Mouse (Mus musculus) lung, embryonic 14.5 days (tissue): Measurements from ENCODE around the gene Ocel1. TPM values are rescaled to one million over a fixed set of nuclear protein-coding genes. Genes with fewer than 3 reads are reported as not detected.

Experiments
- ATAC-seq: fragments of 200-750 bp; cut with Nextera tagmentation; 2 replicates; pipeline ENCODE4 v1.8.0; 2017; ENCODE audit warnings: mild to moderate bottlenecking, moderate TSS enrichment, moderate library complexity; ENCODE audit not compliant: insufficient read depth
- DNase-seq: peaks from one replicate; pipeline ENCODE4 v3.0.0-alpha.2; 2015
- H3K27ac ChIP-seq: fragments of 300-500 bp; sonication (generic); 2 replicates; pipeline ENCODE4 v1.5.1; 2014; ENCODE audit warnings: low read depth, mild to moderate bottlenecking, moderate library complexity
- H3K27me3 ChIP-seq: fragments of 300-500 bp; sonication (generic); 2 replicates; pipeline ENCODE4 v1.6.1; 2014; ENCODE audit warnings: low read length, control low read depth; ENCODE audit not compliant: insufficient read depth
- H3K36me3 ChIP-seq: fragments of 300-500 bp; sonication (generic); 2 replicates; pipeline ENCODE4 v1.6.1; 2014; ENCODE audit warnings: control low read depth; ENCODE audit not compliant: insufficient read depth
- H3K4me1 ChIP-seq: fragments of 300-500 bp; sonication (generic); 2 replicates; pipeline ENCODE4 v1.6.1; 2014; ENCODE audit warnings: antibody characterized with exemption, control low read depth; ENCODE audit not compliant: insufficient read depth
- H3K4me2 ChIP-seq: fragments of 300-500 bp; sonication (generic); 2 replicates; pipeline ENCODE4 v1.6.1; 2014; ENCODE audit warnings: mild to moderate bottlenecking
- H3K4me3 ChIP-seq: fragments of 300-500 bp; sonication (generic); 2 replicates; pipeline ENCODE4 v1.5.1; 2014; ENCODE audit warnings: low read depth, low read length
- H3K9ac ChIP-seq: fragments of 300-500 bp; sonication (generic); 2 replicates; pipeline ENCODE4 v1.6.1; 2014
- H3K9me3 ChIP-seq: fragments of 300-500 bp; sonication (generic); 2 replicates; pipeline ENCODE4 v1.6.1; 2016; ENCODE audit warnings: low read depth, low read length, control low read depth
- CTCF ChIP-seq: IDR thresholded peaks from 2 replicates; pipeline ENCODE4 v1.5.1; 2016; ENCODE audit warnings: antibody characterized with exemption, low read depth
- WGBS: fragments of 180-500 bp; shearing (Covaris S2); extraction: QIAGEN DNeasy Blood & Tissue Kit; methylation state at CpG from one replicate; pipeline ENCODE4 v1.1.7; 2014; 5-methylcytosine and 5-hydroxymethylcytosine counted together
- polyA plus RNA-seq: library from polyadenylated mRNA; unstranded; fragments of >200 nt; fragmentation: Nextera tagmentation; extraction: Ambion mirVana; gene quantifications from 2 replicates; pipeline ENCODE4 v1.2.1, GENCODE M21; 2014

The Ocel1 gene
- polyA plus RNA-seq, 1 experiment from 2014 or later: 5.0 TPM

- H3K4me2 ChIP-seq: no peak overlapping the region
- no peak for ATAC-seq
- H3K9ac ChIP-seq: no peak overlapping the region
- H3K4me1 ChIP-seq: no peaks in the 10 kb centered on the region
- H3K4me3 ChIP-seq: no peak overlapping the region
- no peaks in the 10 kb centered on the region for H3K27me3 ChIP-seq
- H3K36me3 ChIP-seq: peaks cover 93% of the 10 kb centered on the region
- no peaks in the 10 kb centered on the region for H3K9me3 ChIP-seq
- H3K27ac ChIP-seq: no peak overlapping the region
- no peak for DNase-seq
- no peak for TF ChIP-seq CTCF
- 96% methylated on average over 1 of the region's 1 CpGs for WGBS
Measured at GRCm38 (mm10) chr8:71351520-71351919, 19.6 kb upstream of the Ocel1 start.

- WGBS: 78% methylated on average over 3 of the region's 3 CpGs
- 0 out of 2 replicates have a peak, but pooled peaks have one; percentile 1 for TF ChIP-seq CTCF
- no peaks in the 10 kb centered on the region for H3K9me3 ChIP-seq
- H3K4me1 ChIP-seq: no peaks in the 10 kb centered on the region
- no peak overlapping the region for H3K9ac ChIP-seq
- H3K27me3 ChIP-seq: no peaks in the 10 kb centered on the region
- H3K36me3 ChIP-seq: peaks cover 62% of the 10 kb centered on the region
- no peak overlapping the region for H3K4me2 ChIP-seq
- no peak for ATAC-seq
- no peak for DNase-seq
- H3K4me3 ChIP-seq: no peak overlapping the region
- no peak overlapping the region for H3K27ac ChIP-seq
Measured at GRCm38 (mm10) chr8:71358026-71358425, 13.1 kb upstream of the Ocel1 start.

GRCm38 (mm10) chr8:71366771-71367528 is 4.1 kb upstream of the Ocel1 start, which contains the start of gene Use1:
Gene Use1 (plus strand): TSS chr8:71366848.
- H3K9me3 ChIP-seq: no peaks in the 10 kb centered on the region
- H3K36me3 ChIP-seq: peaks cover 18% of the 10 kb centered on the region
- ATAC-seq: peak; percentile 76
- H3K4me2 ChIP-seq: peak within 1 kb of the TSS; percentile 64
- peak within 1 kb of the TSS; percentile 58 for H3K4me3 ChIP-seq
- WGBS: under 1% methylated on average over 56 of the region's 56 CpGs
- peak within 1 kb of the TSS; percentile 93 for H3K27ac ChIP-seq
- H3K4me1 ChIP-seq: 0 out of 2 replicates have a peak, but pooled peaks cover 4% of the 10 kb centered on the region
- no peak for TF ChIP-seq CTCF
- peak within 1 kb of the TSS; percentile 63 for H3K9ac ChIP-seq
- H3K27me3 ChIP-seq: no peaks in the 10 kb centered on the region
- DNase-seq: peak; percentile 98

GRCm38 (mm10) chr8:71367529-71368176 is 3.4 kb upstream of the Ocel1 start:
- DNase-seq: no peak
- Histone ChIP-seq H3K27ac (peak overlapping the region; percentile 78), H3K36me3 (peaks cover 22% of the 10 kb centered on the region), H3K4me2 (peak overlapping the region; percentile 64), H3K4me3 (peak overlapping the region; percentile 58), H3K9me3 (no peaks in the 10 kb centered on the region), H3K4me1 (0 out of 2 replicates have a peak, but pooled peaks cover 4% of the 10 kb centered on the region), H3K9ac (peak overlapping the region; percentile 63), H3K27me3 (no peaks in the 10 kb centered on the region)
- WGBS: 36% methylated on average over 17 of the region's 17 CpGs
- ATAC-seq: peak; percentile 81; the same call in 1 of the 2 replicates
- TF ChIP-seq CTCF: no peak

- no peak for DNase-seq
- Histone ChIP-seq H3K4me3 (no peak overlapping the region), H3K27ac (no peak overlapping the region), H3K9me3 (no peaks in the 10 kb centered on the region), H3K9ac (no peak overlapping the region), H3K36me3 (peaks cover 27% of the 10 kb centered on the region), H3K4me2 (peak overlapping the region; percentile 64; the same call in 1 of the 2 replicates), H3K27me3 (no peaks in the 10 kb centered on the region), H3K4me1 (0 out of 2 replicates have a peak, but pooled peaks cover 4% of the 10 kb centered on the region)
- no peak for ATAC-seq
- no peak for TF ChIP-seq CTCF
Measured at GRCm38 (mm10) chr8:71368366-71368765, 2.7 kb upstream of the Ocel1 start.

GRCm38 (mm10) chr8:71369040-71369718 is 1.9 kb upstream of the Ocel1 start:
- no peak overlapping the region for H3K4me3 ChIP-seq
- H3K9me3 ChIP-seq: no peaks in the 10 kb centered on the region
- no peak overlapping the region for H3K4me2 ChIP-seq
- no peak for TF ChIP-seq CTCF
- H3K27me3 ChIP-seq: no peaks in the 10 kb centered on the region
- WGBS: 91% methylated on average over 10 of the region's 10 CpGs
- H3K36me3 ChIP-seq: peaks cover 35% of the 10 kb centered on the region
- H3K4me1 ChIP-seq: 0 out of 2 replicates have a peak, but pooled peaks cover 4% of the 10 kb centered on the region
- no peak overlapping the region for H3K27ac ChIP-seq
- no peak for ATAC-seq
- no peak for DNase-seq
- H3K9ac ChIP-seq: no peak overlapping the region

GRCm38 (mm10) chr8:71370711-71371235 is 325 bp upstream of the Ocel1 start:
- no peak for TF ChIP-seq CTCF
- Histone ChIP-seq H3K4me1 (0 out of 2 replicates have a peak, but pooled peaks cover 4% of the 10 kb centered on the region), H3K9me3 (no peaks in the 10 kb centered on the region), H3K4me2 (peak overlapping the region; percentile 62), H3K27me3 (no peaks in the 10 kb centered on the region), H3K36me3 (peaks cover 51% of the 10 kb centered on the region), H3K9ac (peak overlapping the region; percentile 39; the same call in 1 of the 2 replicates), H3K27ac (no peak overlapping the region), H3K4me3 (peak overlapping the region; percentile 63)
- DNase-seq (no peak), ATAC-seq (no peak)
- 19% methylated on average over 5 of the region's 5 CpGs for WGBS
